Mouse (Mus musculus): ENCODE data around the gene Scamp1. TPM values are rescaled to one million over a fixed set of nuclear protein-coding genes. Genes with fewer than 3 reads are reported as not detected.
"Not testable (repeated sequence)": the region's sequence is repeated elsewhere in the genome, so short reads cannot be mapped to it uniquely, and the experiment has no call there.

The Scamp1 gene
- polyA plus RNA-seq (2021), result 74.9 TPM

DNA sequence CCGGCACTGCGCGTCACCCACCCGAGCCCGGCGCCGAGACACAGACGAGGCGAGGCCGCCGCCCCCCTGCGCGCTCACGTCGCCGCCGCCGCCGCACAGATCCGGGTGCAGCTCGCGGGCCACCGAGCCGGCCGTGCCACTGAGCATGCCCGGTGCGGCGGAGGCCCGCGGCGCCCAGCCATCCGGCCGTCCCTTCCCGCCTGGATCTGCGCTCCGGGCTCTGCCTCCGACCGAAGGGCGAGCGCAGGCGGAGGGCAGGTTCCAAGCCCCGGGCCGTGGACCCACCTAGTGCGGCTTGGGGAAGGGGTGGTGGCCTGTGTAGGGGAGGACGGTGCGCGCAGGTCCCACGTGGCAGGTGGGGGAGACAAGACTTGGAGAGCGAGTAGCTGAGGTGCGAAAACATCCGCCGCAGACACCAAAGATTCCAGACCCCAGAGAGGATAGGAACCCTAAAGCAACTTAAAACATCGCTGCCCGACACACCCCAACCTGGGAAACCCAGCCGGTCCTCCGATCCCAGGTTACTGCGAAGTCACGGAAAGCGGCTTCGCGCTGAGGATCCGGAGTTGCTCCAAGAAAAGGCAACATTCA is at the start of gene Scamp1:
Gene Scamp1, minus strand, starts transcription at position 577 of the 591 bp plus-strand sequence.
- in situ Hi-C loops (cut with MboI; ENCODE audit: low pct_unique_long_range_greater_than_20kb), result no loop called here
- ChIA-PET CTCF (no interaction called here), POLR2A (no interaction called here)
- TF ChIP-seq CTCF (IDR thresholded peaks at IDR 0.05), result no peak
- no peaks in the 10 kb centered on the region for H3K27me3 ChIP-seq
- peak; percentile 93 for ATAC-seq
- DNase-seq (ENCODE audit: low read depth, low spot score), result peak; percentile 50

DNA sequence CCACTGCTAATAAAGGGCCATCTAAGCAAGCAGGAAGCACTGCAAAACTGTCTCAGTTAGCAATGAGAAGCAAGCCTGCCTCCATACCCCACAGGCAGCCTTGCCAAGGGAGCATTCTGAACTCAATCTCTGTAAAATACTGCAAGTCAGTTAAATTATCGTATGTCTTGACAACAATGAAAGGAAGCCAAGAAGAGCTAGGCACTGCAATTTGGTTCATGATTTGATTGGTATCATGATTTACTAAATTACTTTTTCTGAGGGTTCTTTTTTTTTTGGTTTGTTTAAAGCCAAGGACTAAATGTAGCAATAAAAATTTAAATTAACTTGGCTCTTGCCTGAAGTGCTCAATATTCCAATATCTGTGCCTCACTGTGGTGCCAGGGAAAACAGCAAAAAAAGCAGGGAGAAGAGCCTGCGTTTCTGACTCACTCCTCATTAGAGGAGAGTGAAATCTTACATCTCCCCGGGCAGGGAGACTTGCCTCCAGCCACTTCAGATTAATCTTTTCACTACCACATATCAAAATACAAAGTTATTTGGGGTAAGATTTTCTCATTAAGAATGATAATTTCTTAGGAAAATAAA is 44.8 kb upstream of the Scamp1 start:
- H3K27me3 ChIP-seq, result peaks cover 6% of the 10 kb centered on the region
- POLR2A ChIA-PET, result interaction anchor here (0.7 kb wide), 2 partner anchors 29 to 34 kb away, joined by 4 to 5 read pairs; no protein-coding TSS in a partner anchor
- TF ChIP-seq CTCF (IDR thresholded peaks at IDR 0.05), result no peak
- DNase-seq (ENCODE audit: low read depth, low spot score) (no peak), ATAC-seq (no peak)
- CTCF ChIA-PET, result no interaction called here
- in situ Hi-C loops (cut with MboI; ENCODE audit: low pct_unique_long_range_greater_than_20kb), result loop anchor here (25.0 kb wide), 1 partner anchor 543 kb away; no protein-coding TSS in a partner anchor

DNA sequence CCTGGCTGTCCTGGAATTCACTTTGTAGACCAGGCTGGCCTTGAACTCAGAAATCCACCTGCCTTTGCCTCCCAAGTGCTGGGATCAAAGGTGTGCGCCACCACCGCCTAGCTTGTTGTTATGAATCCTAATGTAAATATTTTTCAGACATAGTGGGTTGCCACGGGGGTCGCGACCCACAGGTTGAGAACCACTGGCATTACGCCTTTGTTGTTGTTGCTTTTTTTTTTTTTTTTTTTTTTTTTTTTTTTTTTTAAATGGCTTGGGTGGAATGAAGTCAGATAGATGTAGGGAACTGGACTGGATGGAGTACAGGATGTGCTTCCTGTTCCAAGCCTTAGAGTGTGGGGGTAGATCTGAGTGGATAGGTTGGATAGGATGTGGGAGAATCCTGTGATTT is 43.3 kb upstream of the Scamp1 start:
- CTCF ChIA-PET, result interaction anchor here (1.1 kb wide), 1 partner anchor 21 kb away, joined by 4 read pairs; no protein-coding TSS in a partner anchor
- in situ Hi-C loops (cut with MboI; ENCODE audit: low pct_unique_long_range_greater_than_20kb), result loop anchor here (25.0 kb wide), 1 partner anchor 542 kb away; no protein-coding TSS in a partner anchor
- not testable (repeated sequence) for ATAC-seq

DNA sequence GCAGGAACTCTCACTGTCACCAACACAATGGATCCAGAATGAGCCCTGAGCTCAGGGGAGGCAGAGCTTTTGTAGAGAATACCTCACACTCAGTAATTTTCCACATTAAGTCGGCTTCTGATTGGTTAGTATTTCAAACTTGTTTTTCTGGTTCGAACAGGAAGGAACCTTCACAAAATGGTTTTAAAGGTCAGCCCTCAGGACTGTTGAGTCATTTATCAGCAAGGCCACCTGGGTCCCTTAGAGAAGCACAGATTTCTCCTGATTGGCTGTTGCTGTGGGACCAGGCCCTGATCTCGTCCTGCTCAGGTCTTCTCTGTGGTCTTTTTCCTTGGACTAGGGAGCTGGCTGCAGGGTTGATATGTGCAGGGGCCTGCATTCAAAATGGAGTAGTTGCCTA is 42.4 kb upstream of the Scamp1 start:
- in situ Hi-C loops (cut with MboI; ENCODE audit: low pct_unique_long_range_greater_than_20kb), result loop anchor here (25.0 kb wide), 1 partner anchor 541 kb away; no protein-coding TSS in a partner anchor
- POLR2A ChIA-PET, result interaction anchor here (0.6 kb wide), 1 partner anchor 104 kb away, joined by 3 read pairs; no protein-coding TSS in a partner anchor
- no peak for TF ChIP-seq CTCF (IDR thresholded peaks at IDR 0.05)
- CTCF ChIA-PET, result interaction anchor here (1.1 kb wide), 1 partner anchor 20 kb away, joined by 4 read pairs; no protein-coding TSS in a partner anchor
- H3K27me3 ChIP-seq, result no peaks in the 10 kb centered on the region
- DNase-seq (ENCODE audit: low read depth, low spot score), result no peak
- ATAC-seq, result no peak

More for the DNA sequence above, 43.3 kb upstream of the Scamp1 start:
- DNase-seq (ENCODE audit: low read depth, low spot score); H3K27me3 ChIP-seq: not testable (repeated sequence)
- POLR2A ChIA-PET, result interaction anchor here (0.6 kb wide), 2 partner anchors 20 to 105 kb away, joined by 3 to 5 read pairs; no protein-coding TSS in a partner anchor

DNA sequence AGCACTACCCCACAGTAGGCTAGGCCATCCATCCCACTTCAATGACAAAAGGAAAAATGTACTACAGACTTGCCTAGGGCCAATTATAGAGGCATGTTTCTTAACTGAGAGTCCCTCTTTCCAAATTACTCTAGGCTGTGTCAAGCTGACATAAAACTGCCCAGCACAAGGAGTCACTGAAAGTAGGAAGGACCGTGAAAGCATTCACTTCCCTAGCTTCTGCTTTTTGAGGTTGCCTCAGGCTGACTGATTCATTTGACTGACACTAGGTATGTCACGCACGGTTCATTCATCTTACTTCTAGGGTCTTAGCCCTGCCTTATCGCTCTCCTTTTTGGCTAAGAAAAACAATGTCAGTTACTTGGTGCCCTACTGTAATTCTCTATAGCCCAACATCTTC is 36.8 kb upstream of the Scamp1 start:
- ATAC-seq (no peak), DNase-seq (ENCODE audit: low read depth, low spot score) (no peak)
- POLR2A ChIA-PET, result no interaction called here
- CTCF ChIA-PET, result no interaction called here
- TF ChIP-seq CTCF (IDR thresholded peaks at IDR 0.05), result no peak
- H3K27me3 ChIP-seq, result no peaks in the 10 kb centered on the region
- in situ Hi-C loops (cut with MboI; ENCODE audit: low pct_unique_long_range_greater_than_20kb), result no loop called here

DNA sequence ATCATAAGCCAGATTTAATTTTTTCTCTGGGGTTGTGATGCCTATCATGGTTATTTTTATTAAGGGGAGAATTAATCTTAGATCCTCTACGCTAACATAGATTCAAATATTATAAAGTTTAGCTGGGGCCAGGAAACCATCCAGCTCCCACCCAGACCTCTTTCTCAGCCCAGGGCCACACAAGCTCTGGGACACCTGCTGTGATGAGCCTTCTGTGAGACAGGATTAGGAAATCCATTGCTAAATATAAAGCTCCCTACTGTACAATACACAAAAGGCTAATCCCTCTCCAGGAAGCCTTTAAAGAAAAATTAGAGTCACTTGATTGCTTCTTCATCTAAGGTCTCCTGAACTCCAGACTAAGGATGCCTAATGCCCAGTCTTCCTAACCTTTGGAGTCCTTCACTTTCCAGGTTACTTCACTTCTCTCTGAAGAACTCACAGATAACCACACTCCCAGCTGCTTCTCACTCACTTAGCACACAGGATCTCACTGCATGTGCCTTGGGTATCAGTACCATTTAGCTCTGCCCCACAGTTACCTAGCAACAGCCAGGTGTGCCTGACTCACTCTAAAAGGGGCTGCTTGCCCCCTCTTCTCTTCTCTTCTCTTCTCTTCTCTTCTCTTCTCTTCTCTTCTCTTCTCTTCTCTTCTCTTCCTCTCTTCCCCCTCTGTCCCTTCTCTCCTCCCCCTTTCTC is 35.6 kb upstream of the Scamp1 start:
- TF ChIP-seq CTCF (IDR thresholded peaks at IDR 0.05), result no peak
- no peaks in the 10 kb centered on the region for H3K27me3 ChIP-seq
- ChIA-PET POLR2A (no interaction called here), CTCF (no interaction called here)
- DNase-seq (ENCODE audit: low read depth, low spot score) (no peak), ATAC-seq (no peak)
- in situ Hi-C loops (cut with MboI; ENCODE audit: low pct_unique_long_range_greater_than_20kb), result no loop called here

DNA sequence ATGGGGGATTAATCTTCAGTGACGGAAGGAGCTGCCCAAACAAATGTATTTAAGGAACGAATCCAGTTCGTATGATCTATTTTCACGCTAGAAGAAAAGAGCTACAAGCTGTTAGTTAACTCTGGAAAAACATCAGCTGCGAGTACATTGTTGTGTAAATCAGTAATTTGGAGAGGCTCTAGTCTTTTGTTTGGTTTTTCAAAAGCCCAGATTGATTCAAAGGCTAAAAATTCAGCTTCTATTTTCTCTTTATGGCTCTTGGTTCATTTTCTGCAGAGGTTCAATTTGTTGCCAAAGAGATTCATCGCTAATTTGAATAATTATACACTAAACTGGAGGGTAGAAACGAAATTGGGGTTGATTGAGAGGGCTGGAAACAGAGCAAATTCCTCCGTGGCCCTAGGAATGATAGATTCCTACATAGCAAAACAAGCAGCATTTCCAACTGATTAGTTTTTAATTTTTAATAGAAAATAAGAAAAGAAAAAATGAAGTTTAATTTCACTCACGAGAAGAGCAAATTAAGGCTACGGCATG is 31.4 kb upstream of the Scamp1 start:
- H3K27me3 ChIP-seq, result no peaks in the 10 kb centered on the region
- ChIA-PET CTCF (interaction anchor here (1.7 kb wide), 1 partner anchor 8 kb away, joined by 3 read pairs; no protein-coding TSS in a partner anchor), POLR2A (no interaction called here)
- DNase-seq (ENCODE audit: low read depth, low spot score) (no peak), ATAC-seq (no peak)
- in situ Hi-C loops (cut with MboI; ENCODE audit: low pct_unique_long_range_greater_than_20kb), result no loop called here
- TF ChIP-seq CTCF (IDR thresholded peaks at IDR 0.05), result no peak

DNA sequence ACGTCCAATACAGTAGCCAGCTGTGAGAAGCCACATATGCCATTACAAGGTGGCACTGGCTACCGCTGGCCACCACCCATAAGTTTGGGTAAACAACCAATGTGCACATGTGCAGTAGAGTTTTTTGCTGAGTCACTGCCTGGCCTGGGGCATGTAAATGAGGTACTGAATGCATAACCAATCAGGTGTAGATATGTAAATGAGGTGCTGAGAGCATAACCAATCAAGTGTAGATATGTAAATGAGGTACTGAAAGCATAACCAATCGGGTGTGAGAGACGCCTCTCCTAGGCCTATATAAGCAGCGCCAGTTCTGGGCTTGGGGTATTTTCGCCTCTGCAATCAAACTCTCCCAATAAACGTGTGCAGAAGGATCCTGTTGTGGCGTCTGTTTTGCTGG is 27.2 kb upstream of the Scamp1 start:
- DNase-seq (ENCODE audit: low read depth, low spot score); H3K27me3 ChIP-seq; ATAC-seq; POLR2A ChIA-PET; CTCF ChIA-PET; in situ Hi-C loops (cut with MboI; ENCODE audit: low pct_unique_long_range_greater_than_20kb): not testable (repeated sequence)

DNA sequence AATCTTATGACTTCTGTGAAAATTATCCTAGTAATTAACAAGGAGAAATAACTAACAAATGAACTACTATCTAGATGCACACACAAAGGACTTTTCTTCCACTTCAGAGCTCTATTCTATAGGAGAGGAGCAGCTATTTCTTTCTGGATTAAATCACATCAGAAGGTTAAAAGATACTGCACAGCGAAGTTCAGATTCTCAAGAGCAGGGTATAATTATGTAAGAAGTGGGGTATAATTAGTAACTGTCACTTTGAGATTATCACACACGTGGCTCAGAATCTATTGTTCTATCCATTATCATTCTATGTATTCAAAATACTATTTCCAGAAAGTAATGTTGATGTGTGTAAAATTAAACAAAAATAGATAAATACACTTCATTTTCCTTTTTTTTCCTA is 22.6 kb upstream of the Scamp1 start:
- no peak for TF ChIP-seq CTCF (IDR thresholded peaks at IDR 0.05)
- CTCF ChIA-PET, result interaction anchor here (1.0 to 1.6 kb wide), 3 partner anchors 9 to 20 kb away, joined by 3 to 5 read pairs (median 4); no protein-coding TSS in a partner anchor
- POLR2A ChIA-PET, result no interaction called here
- ATAC-seq (no peak), DNase-seq (ENCODE audit: low read depth, low spot score) (no peak)
- H3K27me3 ChIP-seq, result peaks cover 8% of the 10 kb centered on the region
- in situ Hi-C loops (cut with MboI; ENCODE audit: low pct_unique_long_range_greater_than_20kb), result no loop called here

DNA sequence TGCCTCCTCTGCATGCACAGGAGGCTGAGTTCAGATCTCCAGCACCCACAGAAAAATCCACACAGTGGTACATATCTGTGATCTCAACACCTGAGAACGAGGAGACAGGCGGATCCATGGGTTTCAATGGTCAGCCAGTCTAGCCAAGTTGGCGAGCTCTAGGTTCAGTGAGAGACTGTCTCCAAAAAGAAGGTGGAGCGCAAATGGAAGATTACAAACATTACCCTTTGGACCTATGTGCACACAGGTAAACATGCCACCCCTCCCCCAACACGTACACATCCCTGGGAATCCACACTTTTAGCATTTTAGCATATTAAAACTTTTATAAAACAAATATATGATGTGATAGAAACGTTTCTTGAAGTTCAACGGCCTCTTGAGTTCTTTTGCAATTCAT is 21.9 kb upstream of the Scamp1 start:
- ATAC-seq (no peak), DNase-seq (ENCODE audit: low read depth, low spot score) (no peak)
- ChIA-PET POLR2A (no interaction called here), CTCF (interaction anchor here (1.2 to 1.6 kb wide), 2 partner anchors 11 to 21 kb away, joined by 4 to 5 read pairs; no protein-coding TSS in a partner anchor)
- H3K27me3 ChIP-seq, result peaks cover 8% of the 10 kb centered on the region
- in situ Hi-C loops (cut with MboI; ENCODE audit: low pct_unique_long_range_greater_than_20kb), result no loop called here
- no peak for TF ChIP-seq CTCF (IDR thresholded peaks at IDR 0.05)

DNA sequence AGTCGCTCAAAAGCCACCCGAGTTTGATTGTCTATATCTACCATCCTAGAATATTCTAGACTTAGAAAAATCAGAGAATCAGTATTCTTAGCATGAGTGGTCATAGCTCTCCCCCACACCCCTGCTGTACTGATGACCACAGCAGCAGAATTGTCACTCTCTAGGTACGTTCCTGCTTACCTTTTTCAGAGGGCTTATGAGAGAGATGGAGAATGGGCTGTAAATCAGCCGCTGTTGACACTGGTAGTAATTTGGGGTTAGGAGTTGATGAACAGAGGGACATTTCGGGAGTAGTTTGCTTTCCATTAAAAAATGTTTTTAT is 21.3 kb upstream of the Scamp1 start:
- DNase-seq (ENCODE audit: low read depth, low spot score) (no peak), ATAC-seq (no peak)
- TF ChIP-seq CTCF (IDR thresholded peaks at IDR 0.05), result no peak
- peaks cover 8% of the 10 kb centered on the region for H3K27me3 ChIP-seq
- ChIA-PET CTCF (no interaction called here), POLR2A (no interaction called here)
- in situ Hi-C loops (cut with MboI; ENCODE audit: low pct_unique_long_range_greater_than_20kb), result no loop called here

All from Patski (cell line).